Mouse (Mus musculus) adrenal gland, postnatal 4 days (tissue): ENCODE data around the gene Svop. TPM values are rescaled to one million over a fixed set of nuclear protein-coding genes. Genes with fewer than 3 reads are reported as not detected.

Experiments used
- total RNA-seq, 2 experiments: library from RNA; stranded (reverse); gene quantifications; 2 replicates each; pipeline ENCODE4 v1.2.3; 2021

Svop gene
- total RNA-seq, 2 experiments from 2014 or later = 6.2 to 7.5 TPM

Other genes starting within 250 kb of the Svop start
- 100 to 1,000 TPM in 1 of 2 experiments, 10 to 100 TPM in 1; 99.1 to 105 TPM for gene Coro1c, start 182.8 kb downstream of the Svop start, total RNA-seq
- 10 to 100 TPM; 25.0 to 27.4 TPM for gene Ssh1, start 97.7 kb downstream of the Svop start, total RNA-seq
- 10 to 100 TPM in 1 of 2 experiments, under 1 TPM in 1; 0.51 to 16.1 TPM for gene Dao, start 87.9 kb downstream of the Svop start, total RNA-seq
- 10 to 100 TPM; 40.3 to 41.2 TPM for gene Usp30, start 26.1 kb downstream of the Svop start, total RNA-seq
- 10 to 100 TPM in 1 of 2 experiments, 1 to 10 TPM in 1; 7.9 to 12.9 TPM for gene Alkbh2, start 36.6 kb upstream of the Svop start, total RNA-seq
- 10 to 100 TPM; 15.3 to 17.0 TPM for gene Ung, start 38.8 kb upstream of the Svop start, total RNA-seq
- 10 to 100 TPM; 25.6 to 31.5 TPM for gene Acacb, start 55.0 kb upstream of the Svop start, total RNA-seq
- not detected for gene Foxn4, start 182.2 kb upstream of the Svop start, total RNA-seq
- gene Myo1h, start 197.6 kb upstream of the Svop start, total RNA-seq = 1 to 10 TPM; 1.2 to 1.5 TPM